Mouse (Mus musculus) right cerebral cortex, postnatal 4 days (tissue): ENCODE results near the gene Cpsf7.
A peak's percentile ranks its signal among the peaks of the same experiment; 100 is the strongest.
"Not testable (repeated sequence)": the region's sequence is repeated elsewhere in the genome, so short reads cannot be mapped to it uniquely, and the experiment has no call there.

Experiments used
- DNase-seq: peaks from one replicate; pipeline ENCODE4 v3.0.0-alpha.2; 2022

The Cpsf7 gene

DNA sequence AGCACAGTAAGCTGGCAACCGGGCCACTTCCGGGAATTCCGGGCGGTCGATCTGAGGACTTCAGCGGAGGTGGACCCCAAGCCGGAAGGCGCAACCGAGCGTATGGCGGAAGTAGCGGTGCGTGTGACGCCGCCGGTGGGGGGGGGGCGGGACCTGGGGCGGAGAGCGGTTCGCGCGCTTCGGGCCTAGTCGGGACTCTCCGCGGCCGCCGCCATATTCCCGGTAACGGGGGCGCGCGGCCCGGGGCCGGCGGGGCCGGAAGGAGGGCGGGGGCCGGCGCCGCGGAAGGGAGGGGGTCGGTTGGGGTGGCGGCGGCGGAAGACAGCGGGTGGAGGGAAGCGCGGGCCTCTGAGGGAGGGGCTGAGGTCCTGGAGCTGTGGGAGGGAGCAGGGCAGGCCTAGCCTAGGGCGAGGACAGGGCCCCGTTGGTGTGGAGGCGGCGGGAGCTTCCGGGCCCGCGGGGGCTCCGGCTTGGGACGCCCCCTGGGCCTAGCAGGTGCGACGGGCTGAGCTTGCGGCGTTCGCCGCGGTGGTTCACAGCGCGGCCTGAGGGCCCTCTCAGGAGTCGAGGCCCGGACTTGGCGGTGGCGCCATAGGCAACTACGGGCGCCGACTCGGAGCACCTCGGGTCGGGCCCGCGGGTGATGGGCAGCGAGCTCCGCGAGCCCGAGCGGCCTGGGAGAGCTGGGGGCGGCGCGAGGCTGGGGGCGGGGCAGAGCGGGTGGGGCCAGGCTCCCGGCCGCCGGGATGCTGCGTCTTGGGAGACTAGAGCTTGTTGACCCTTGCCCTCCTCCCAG is at the start of gene Cpsf7:
Gene Cpsf7 (plus strand): TSS at position 161 of the 796 bp plus-strand sequence.
- peak; percentile 90 for DNase-seq

DNA sequence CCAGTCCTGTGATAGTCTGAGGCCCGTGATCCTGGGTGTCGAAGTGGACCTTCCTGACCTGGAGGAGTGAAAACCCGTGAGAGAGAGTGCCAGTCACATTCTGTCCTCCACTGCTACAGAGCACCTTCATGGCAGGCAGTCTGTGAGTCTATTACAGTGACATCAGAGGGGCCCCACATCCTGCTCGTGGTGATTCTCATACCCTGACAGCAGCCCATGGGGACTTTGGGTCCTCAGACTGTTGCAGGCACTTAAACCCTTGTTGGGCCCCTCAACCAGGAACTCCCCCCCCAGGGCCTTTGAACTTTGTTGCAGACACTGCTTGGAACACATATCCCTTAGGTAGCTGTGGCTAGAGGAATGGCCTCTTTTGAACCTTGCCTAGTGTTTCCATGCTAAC is 45.5 kb upstream of the Cpsf7 start:
- no peak for DNase-seq

DNA sequence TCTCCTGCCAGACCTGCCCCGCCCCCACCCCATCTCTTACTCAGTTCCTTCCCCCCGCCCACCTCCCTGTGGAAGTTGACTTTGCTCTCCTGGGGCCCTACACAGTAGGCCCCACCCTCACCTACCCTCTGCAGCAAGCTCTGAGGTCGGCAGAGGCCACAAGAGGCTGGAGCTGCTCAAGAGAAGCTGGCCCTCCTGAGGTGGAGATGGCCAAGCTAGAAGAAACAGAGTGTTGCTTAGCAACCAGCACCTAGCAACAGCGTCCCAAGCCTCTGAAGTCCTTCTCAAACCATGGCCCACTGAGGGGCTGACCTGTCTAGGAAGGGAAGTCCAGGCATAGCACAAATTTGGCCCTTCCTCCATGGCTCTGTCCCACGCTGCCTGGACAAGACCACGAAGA is 42.4 kb upstream of the Cpsf7 start, which contains the start of gene Ppp1r32:
Gene Ppp1r32 (minus strand): TSS at position 226 of the 400 bp plus-strand sequence.
- no peak for DNase-seq

GRCm38 (mm10) chr19:10486264-10486738 is 38.8 kb upstream of the Cpsf7 start:
- DNase-seq, result peak; percentile 17

GRCm38 (mm10) chr19:10495670-10496069 is 29.4 kb upstream of the Cpsf7 start:
- no peak for DNase-seq

DNA sequence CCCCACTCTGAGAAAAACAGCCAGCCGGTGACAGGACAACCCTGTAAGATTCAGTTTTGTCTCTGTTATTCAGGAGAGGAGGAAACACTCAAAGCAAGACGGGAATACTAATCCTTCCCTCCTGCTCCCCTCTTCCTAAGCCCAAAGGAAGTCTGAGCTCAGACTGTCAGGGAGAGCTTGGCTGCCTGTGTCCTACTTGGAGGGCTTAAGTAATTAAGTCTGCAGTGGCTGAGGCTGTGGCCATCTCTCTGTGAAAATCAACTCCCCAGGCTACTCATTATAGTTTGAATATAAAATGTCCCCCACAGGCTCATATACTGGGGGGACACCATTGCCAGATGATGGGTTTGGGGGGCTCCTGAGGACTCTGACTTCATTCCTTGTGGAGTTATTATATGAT is 28.1 kb upstream of the Cpsf7 start:
- DNase-seq, result no peak

DNA sequence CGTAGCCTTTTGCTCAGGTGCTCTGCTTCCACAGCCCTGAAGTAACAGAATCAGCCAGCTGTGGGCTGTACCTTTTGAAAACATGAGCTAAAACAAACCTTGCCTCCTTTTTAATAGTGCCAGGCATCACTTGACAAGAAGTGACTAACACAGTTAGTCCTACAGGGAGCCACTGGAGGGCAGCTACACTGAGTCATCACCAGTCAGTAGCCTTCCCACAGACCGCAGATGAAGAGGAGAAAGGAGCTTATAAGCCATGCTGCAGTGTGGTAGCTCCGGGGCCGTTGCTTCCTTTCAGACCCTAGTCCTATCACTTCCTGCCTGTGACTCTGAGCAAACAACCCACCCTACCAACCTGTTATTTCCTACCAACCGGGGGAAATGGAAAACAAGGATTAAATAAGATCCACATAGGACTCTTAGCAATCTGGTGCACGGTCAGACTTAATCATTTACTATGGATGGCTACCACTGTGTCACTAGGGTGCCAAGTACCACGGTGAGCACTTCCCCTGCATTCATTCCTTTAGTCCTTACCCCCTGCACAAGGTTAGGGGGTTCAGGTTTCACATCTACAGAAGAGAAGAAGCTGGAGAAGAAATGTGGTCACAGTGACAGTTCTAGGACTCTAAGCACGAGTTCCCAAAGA is 27.4 kb upstream of the Cpsf7 start:
- DNase-seq, result no peak

DNA sequence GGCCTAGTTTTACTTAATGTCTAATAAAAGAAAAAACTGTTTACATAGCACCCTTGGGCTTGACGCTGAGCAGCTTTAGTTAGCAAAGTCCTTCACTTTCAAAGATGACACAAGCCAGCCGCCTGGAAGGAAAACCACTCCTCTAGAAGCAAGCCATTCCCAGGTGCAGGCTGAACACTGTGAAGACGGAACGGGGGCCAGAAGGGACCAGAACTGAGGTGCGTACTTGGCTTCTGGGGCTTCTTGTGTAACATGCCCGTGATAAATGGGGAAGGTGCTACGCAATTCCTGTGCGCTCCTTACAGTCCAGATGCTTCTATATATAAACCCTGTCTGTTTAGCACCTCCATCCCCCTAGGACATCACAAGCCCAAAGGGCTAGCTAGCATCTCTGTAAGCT is 24.5 kb upstream of the Cpsf7 start:
- DNase-seq, result no peak

DNA sequence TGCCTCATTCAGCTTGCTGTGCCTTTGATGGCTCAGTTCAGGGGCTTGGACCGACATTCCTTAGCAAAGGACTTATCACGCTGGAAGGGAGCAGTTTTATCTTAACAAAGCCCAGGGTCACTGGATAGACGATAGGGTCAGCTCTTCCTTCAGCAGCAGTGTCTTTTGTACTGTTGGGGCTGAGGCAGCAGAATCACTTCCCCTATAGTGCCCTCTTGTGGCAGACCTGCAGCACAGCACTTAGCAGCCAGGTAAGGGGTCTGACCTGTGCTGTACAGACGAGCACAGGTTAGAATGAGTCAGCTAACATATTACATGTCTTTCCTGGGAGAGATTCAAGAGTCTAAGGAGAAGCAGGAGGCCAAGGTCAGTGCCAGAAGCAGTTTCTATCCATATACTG is 22.5 kb upstream of the Cpsf7 start:
- DNase-seq, result peak; percentile 21

GRCm38 (mm10) chr19:10510759-10511330 is 14.2 kb upstream of the Cpsf7 start:
- no peak for DNase-seq

GRCm38 (mm10) chr19:10520355-10520754 is 4.7 kb upstream of the Cpsf7 start:
- no peak for DNase-seq

- no peak for DNase-seq
These were observed 3.1 kb upstream of the Cpsf7 start for GRCm38 (mm10) chr19:10521926-10522325.

DNA sequence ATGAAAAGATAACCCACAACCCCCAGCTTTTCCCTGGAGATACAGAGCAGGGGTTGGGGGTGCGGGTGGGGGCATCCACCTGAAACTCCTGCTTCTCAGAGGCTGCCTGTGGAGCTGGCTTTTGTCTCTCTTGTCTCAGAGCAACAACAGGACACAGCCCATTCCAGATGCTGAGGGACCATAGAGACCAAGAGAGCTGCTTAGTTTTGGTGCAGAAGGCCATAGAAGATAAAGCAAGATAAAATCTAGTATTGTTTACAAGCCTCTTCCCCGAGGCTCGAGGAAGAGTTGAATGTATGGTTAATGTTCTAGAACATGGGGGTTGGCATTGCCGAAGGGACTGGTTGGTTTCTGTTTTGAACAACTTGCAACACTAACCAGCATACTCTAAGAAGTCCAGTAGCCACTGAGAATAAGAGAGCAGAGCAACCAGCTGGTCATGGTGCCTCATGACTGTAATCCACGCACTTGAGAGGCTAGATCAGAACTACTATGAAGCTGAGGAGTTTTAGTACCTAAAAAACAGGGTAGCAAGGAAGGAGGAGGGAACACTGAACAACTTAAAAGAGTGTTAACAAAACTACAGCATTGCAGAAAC is 1.5 kb upstream of the Cpsf7 start:
- DNase-seq, result no peak

- DNase-seq, result no peak
These were observed 321 bp upstream of the Cpsf7 start for GRCm38 (mm10) chr19:10524784-10525105.

- peak; percentile 27 for DNase-seq
These were observed 844 bp downstream of the Cpsf7 start, which contains the start of gene Sdhaf2 for GRCm38 (mm10) chr19:10525910-10526309. Gene Sdhaf2 (minus strand): TSS chr19:10526142.

DNA sequence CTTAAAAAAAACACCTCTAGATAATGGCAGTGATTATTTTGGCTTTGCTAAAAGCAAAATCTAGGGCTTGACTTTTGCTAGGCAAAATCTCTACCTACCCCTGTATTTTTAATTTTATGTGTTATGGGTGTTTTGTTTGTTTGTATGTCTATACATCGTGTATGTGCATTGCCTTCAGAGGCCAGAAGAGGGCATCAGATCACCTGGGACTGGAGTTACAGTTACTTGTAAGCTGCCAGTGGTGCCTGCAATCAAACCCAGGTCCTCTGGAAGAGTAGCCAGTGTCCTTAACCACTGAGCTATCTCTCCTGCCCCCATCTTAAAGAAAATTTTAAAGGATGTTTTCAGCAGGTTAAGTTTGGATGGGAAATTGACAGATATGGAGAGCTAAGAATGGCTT is 5.0 kb downstream of the Cpsf7 start:
- DNase-seq, result no peak

DNA sequence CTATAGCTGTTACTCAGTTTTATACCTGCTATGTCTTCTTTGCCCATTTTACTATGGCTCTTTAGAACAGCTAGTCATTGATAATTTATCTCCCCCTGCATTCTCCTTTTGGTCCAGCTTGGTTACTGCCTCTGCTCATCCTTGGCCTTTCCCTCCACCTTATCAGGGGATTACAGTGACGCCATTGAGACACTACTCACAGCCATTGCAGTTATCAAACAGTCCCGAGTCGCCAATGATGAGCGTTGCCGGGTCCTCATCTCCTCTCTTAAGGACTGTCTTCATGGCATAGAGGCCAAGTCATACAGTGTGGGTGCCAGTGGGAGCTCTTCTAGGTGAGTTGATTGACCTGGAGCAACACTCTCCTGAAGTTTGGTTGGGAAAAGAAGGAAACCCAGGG is 14.4 kb downstream of the Cpsf7 start:
- no peak for DNase-seq

- DNase-seq, result peak; percentile 84
These were observed 30.8 kb downstream of the Cpsf7 start, which contains the start of gene Tmem216 for GRCm38 (mm10) chr19:10555624-10556510. Gene Tmem216 (minus strand): TSS chr19:10556238.

DNA sequence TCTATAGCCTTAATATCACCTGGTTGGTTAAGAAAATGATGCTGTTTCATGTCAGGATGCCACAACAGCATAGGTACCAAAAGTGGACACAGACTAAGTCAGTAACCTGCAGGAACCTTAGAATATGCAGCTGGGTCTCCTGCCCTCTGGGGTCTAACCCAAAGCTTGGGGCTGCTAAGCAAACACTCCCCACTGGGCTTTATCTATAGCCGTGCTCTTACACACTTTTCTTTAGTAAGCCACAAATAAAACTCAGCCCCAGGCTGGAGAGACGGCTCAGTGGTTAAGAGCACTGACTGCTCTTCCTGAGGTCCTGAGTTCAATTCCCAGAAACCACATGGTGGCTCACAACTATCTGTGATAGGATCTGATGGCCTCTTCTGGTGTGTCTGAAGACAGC is 31.9 kb downstream of the Cpsf7 start:
- no peak for DNase-seq

DNA sequence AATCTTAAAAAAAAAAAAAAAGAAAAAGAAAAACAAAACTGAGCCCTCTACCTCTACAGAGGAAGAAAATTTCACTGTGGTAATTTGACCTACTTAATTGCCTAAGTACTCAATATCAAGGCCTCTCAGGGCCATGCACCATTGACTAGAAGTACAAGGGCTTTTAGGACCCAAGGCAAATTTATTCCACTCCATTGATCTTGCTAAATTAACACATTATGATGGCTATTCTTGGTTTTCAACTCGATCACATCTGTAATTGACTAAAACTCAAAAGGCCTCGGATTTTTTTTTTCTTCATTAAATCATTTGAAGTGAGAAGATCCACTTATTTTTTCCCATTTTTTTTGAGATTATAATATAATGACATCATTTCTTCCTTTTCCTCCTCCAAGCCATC is 32.4 kb downstream of the Cpsf7 start:
- no peak for DNase-seq

DNA sequence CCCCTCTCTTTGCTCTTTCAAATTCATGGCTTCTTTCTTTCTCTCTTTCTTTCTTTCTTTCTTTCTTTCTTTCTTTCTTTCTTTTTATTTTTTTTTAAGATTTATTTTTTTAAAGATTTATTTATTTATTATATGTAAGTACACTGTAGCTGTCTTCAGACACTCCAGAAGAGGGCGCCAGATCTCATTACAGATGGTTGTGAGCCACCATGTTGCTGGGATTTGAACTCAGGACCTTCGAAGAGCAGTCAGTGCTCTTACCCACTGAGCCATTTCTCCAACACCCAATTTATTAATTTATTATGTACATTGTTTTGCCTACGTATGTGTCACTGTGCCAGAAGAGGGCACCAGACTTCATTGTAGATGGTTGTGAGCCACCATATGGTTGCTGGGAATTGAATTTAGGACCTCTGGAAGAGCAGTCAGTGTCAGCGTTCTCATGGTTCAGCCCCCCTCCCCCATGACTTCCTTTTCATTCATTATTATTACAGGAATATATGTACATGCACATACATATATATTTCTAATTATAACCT is 32.8 kb downstream of the Cpsf7 start:
- DNase-seq, result not testable (repeated sequence)

- DNase-seq, result no peak
These were observed 35.0 kb downstream of the Cpsf7 start for GRCm38 (mm10) chr19:10560108-10560507.
